Mouse (Mus musculus) forebrain, embryonic 16.5 days (tissue): Measurements from ENCODE around the gene Vgll4. TPM values are rescaled to one million over a fixed set of nuclear protein-coding genes. Genes with fewer than 3 reads are reported as not detected.

ENCODE experiments used
- ATAC-seq: fragments of 200-750 bp; cut with Nextera tagmentation; 2 replicates; pipeline ENCODE4 v1.8.0; 2017; ENCODE audit warnings: mild to moderate bottlenecking, moderate library complexity
- H3K27ac ChIP-seq: fragments of 300-500 bp; sonication (generic); 2 replicates; pipeline ENCODE4 v1.5.1; 2014; ENCODE audit warnings: low read length, control low read depth
- H3K27me3 ChIP-seq: fragments of 300-500 bp; sonication (generic); replicated peaks from 2 replicates; pipeline ENCODE4 v1.6.1; 2014; ENCODE audit warnings: low read length; ENCODE audit not compliant: control insufficient read depth, insufficient read depth
- H3K36me3 ChIP-seq: fragments of 300-500 bp; sonication (generic); 2 replicates; pipeline ENCODE4 v1.6.1; 2014; ENCODE audit not compliant: control insufficient read depth, insufficient read depth
- H3K4me1 ChIP-seq: fragments of 300-500 bp; sonication (generic); replicated peaks from 2 replicates; pipeline ENCODE4 v1.6.1; 2014; ENCODE audit warnings: low read length; ENCODE audit not compliant: control insufficient read depth, insufficient read depth
- H3K4me2 ChIP-seq: fragments of 300-500 bp; sonication (generic); 2 replicates; pipeline ENCODE4 v1.6.1; 2014; ENCODE audit warnings: mild to moderate bottlenecking, low read length, control low read depth
- H3K4me3 ChIP-seq: fragments of 300-500 bp; sonication (generic); replicated peaks from 2 replicates; pipeline ENCODE4 v1.5.1; 2014; ENCODE audit warnings: mild to moderate bottlenecking, low read length, control low read depth
- H3K9ac ChIP-seq: fragments of 300-500 bp; sonication (generic); replicated peaks from 2 replicates; pipeline ENCODE4 v1.6.1; 2014; ENCODE audit warnings: low read depth, low read length, control low read depth
- H3K9me3 ChIP-seq: fragments of 300-500 bp; sonication (generic); 2 replicates; pipeline ENCODE4 v1.6.1; 2016; ENCODE audit warnings: low read length; ENCODE audit not compliant: control insufficient read depth
- WGBS: fragments of 180-500 bp; shearing (Covaris S2); extraction: QIAGEN DNeasy Blood & Tissue Kit; methylation state at CpG from one replicate; pipeline ENCODE4 v1.1.7; 2014; 5-methylcytosine and 5-hydroxymethylcytosine counted together
- polyA plus RNA-seq: library from polyadenylated mRNA; unstranded; fragments of >200 nt; fragmentation: Nextera tagmentation; extraction: Ambion mirVana; gene quantifications from 2 replicates; pipeline ENCODE4 v1.2.1, GENCODE M21; 2015

The Vgll4 gene
- polyA plus RNA-seq, 1 experiment from 2014 or later: 74.3 TPM

DNA sequence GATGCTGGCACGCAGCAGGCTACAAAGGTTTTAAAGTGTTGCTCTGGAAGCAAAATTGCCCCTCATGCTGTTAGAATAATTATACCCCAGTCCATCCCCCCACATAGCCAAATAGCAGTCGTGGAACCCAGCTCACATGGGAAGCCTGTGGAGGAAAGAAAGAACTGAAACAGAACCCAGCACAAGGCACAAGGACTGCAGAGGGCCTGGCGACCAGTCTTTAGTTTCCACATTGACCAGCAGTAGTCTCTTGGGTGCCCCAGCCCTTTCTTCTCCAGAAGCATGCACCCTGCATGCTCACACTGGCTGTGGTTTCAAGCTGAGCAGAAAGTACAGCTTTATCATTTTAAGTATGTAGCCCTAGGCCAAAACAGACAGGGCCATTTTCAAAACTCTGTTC lies 127.7 kb downstream of the Vgll4 start:
- H3K4me3 ChIP-seq: no peak overlapping the region
- no peaks in the 10 kb centered on the region for H3K36me3 ChIP-seq
- no peaks in the 10 kb centered on the region for H3K27me3 ChIP-seq
- H3K9ac ChIP-seq: no peak overlapping the region
- ATAC-seq: no peak
- no peak overlapping the region for H3K4me2 ChIP-seq
- no peak overlapping the region for H3K27ac ChIP-seq
- H3K4me1 ChIP-seq: no peaks in the 10 kb centered on the region
- no peaks in the 10 kb centered on the region for H3K9me3 ChIP-seq
- WGBS: 66% methylated on average over 3 of the region's 3 CpGs

DNA sequence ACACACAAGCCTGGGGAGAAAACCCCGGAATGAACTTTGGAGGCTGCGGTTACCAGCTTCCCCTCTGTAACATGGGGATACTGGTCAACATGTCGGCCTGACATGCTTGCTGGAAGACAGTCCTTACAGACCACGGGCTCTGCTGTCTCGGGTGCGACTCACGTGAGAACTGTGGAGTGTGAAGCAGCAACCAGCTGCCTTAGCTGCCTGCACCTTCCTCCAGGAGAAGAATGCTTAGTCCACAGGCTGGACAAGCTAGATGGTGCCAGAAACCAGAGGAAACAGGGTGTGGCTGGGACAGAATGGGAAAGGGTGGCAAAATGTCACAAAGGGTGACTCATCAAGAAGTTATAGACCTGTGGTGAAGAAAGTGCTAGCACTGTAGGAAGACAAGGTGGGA lies 129.8 kb downstream of the Vgll4 start:
- Histone ChIP-seq H3K4me3 (no peak overlapping the region), H3K27ac (no peak overlapping the region), H3K4me2 (no peak overlapping the region), H3K9ac (no peak overlapping the region), H3K4me1 (no peaks in the 10 kb centered on the region), H3K36me3 (no peaks in the 10 kb centered on the region), H3K9me3 (no peaks in the 10 kb centered on the region), H3K27me3 (no peaks in the 10 kb centered on the region)
- no peak for ATAC-seq
- WGBS: 88% methylated on average over 7 of the region's 7 CpGs

DNA sequence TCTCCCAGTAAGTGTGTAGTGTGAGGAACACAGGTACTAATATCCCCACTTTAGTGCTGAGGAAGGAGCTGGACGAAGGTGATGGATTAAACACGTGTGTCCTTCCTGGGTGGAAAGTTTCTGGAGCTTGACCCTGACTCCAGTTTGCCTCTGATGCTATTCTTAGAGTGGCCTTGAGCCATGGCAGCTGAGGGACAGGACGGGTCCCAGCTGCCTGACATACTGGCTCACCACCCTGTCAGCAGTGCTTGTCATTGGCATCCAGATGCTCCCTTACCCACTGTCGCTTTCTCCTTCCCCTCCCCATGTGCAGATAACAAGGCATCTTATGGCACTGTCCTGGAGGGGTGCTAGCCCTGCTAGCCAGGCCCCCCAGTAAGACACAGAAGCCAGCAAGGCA lies 130.9 kb downstream of the Vgll4 start:
- Histone ChIP-seq H3K27me3 (no peaks in the 10 kb centered on the region), H3K36me3 (no peaks in the 10 kb centered on the region), H3K9me3 (no peaks in the 10 kb centered on the region), H3K9ac (no peak overlapping the region), H3K4me2 (no peak overlapping the region), H3K4me3 (no peak overlapping the region), H3K4me1 (no peaks in the 10 kb centered on the region), H3K27ac (no peak overlapping the region)
- ATAC-seq: no peak
- 91% methylated on average over 4 of the region's 4 CpGs for WGBS

DNA sequence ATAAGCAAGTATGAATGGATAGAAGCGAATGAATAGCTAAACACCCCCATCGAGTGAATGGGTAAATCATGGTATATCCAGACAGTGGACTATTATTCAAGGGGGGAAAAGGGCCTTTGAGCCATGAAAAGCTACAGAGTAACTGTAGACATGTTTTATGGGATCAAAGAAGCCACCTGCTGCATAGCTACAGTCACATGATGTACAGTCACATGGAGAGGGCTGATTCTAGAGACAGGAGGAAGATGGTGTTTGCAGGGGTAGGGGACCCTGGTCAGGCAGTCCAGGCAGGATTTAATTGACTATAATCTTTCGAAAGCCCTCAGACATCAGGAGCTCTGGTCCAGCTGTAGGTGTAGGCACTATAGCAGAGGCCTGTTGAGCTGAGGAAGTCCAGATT lies 133.4 kb downstream of the Vgll4 start:
- Histone ChIP-seq H3K9me3 (no peaks in the 10 kb centered on the region), H3K9ac (no peak overlapping the region), H3K27me3 (no peaks in the 10 kb centered on the region), H3K4me3 (no peak overlapping the region), H3K36me3 (no peaks in the 10 kb centered on the region), H3K27ac (no peak overlapping the region), H3K4me1 (no peaks in the 10 kb centered on the region), H3K4me2 (no peak overlapping the region)
- 55% methylated on average over 3 of the region's 3 CpGs for WGBS
- no peak for ATAC-seq

DNA sequence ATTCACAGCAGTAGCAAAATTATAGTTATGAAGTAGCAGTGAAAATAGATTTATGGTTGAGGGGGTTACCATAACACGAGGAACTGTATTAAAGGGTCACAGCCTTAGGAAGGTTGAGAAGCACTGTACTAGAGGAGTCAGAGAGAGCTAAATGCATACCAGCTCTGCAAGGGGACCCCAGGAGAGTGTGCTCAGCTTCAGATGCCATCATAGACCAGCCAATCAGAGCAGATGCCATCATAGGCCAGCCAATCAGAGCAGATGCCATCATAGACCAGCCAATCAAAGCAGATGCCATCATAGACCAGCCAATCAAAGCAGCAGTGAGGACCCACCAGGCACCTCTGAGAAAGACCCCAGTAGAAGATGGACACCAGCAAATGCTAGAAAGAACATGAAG lies 134.0 kb downstream of the Vgll4 start:
- WGBS: 95% methylated on average over 1 of the region's 1 CpGs
- Histone ChIP-seq H3K9me3 (no peaks in the 10 kb centered on the region), H3K4me2 (no peak overlapping the region), H3K9ac (no peak overlapping the region), H3K36me3 (no peaks in the 10 kb centered on the region), H3K4me1 (no peaks in the 10 kb centered on the region), H3K27me3 (no peaks in the 10 kb centered on the region), H3K27ac (no peak overlapping the region), H3K4me3 (no peak overlapping the region)
- no peak for ATAC-seq

DNA sequence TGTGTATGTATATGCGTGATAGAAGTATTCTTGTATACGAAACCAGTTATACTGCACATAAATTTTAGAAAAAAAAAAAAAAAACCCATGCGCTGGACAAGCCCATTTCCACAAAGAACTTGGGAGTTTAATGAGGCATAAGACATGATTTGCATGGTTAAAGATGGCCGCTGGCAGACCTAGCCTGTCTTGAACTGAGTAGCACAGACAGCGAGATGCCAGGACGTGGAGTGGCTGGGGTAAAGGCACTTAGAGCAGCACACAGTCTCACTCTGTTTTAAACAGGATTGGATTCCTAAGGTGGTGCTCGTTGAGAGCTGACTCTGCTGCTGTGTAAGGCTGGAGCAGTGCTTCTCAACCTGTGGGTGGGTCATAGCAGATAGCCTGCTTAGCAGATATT lies 134.4 kb downstream of the Vgll4 start:
- Histone ChIP-seq H3K4me1 (no peaks in the 10 kb centered on the region), H3K27ac (no peak overlapping the region), H3K27me3 (no peaks in the 10 kb centered on the region), H3K9ac (no peak overlapping the region), H3K4me3 (no peak overlapping the region), H3K9me3 (no peaks in the 10 kb centered on the region), H3K36me3 (no peaks in the 10 kb centered on the region), H3K4me2 (no peak overlapping the region)
- WGBS: 78% methylated on average over 7 of the region's 7 CpGs
- ATAC-seq: no peak

DNA sequence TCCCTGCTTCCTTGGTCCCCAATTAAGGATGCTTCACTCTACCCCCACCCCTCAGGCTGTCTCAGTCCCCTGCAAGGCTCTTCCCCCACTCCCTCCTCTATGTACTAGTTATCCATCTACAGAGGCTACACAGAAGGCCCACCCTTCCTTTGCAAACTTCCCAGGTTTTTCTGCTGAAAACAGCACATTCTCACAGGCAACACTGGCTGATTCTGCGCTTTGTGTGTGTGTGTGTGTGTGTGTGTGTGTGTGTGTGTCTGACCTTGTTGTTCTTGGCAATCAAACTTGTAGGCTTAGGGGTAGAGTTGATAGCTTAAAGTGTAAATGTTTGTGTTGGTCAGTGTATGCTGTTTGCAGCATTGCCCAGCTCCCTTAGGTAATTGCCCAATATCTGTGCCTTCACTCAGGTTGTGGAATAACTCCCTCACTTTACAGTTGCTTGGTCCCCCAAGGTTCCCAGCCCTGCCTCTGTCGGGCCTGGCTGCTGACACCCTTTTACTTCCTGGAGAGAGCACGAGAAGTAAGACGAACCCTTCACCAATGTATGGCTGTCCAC lies 135.9 kb downstream of the Vgll4 start:
- H3K27me3 ChIP-seq: no peaks in the 10 kb centered on the region
- H3K9ac ChIP-seq: no peak overlapping the region
- 78% methylated on average over 4 of the region's 4 CpGs for WGBS
- H3K9me3 ChIP-seq: no peaks in the 10 kb centered on the region
- H3K4me2 ChIP-seq: no peak overlapping the region
- no peaks in the 10 kb centered on the region for H3K4me1 ChIP-seq
- H3K27ac ChIP-seq: no peak overlapping the region
- H3K36me3 ChIP-seq: no peaks in the 10 kb centered on the region
- ATAC-seq: no peak
- H3K4me3 ChIP-seq: no peak overlapping the region

DNA sequence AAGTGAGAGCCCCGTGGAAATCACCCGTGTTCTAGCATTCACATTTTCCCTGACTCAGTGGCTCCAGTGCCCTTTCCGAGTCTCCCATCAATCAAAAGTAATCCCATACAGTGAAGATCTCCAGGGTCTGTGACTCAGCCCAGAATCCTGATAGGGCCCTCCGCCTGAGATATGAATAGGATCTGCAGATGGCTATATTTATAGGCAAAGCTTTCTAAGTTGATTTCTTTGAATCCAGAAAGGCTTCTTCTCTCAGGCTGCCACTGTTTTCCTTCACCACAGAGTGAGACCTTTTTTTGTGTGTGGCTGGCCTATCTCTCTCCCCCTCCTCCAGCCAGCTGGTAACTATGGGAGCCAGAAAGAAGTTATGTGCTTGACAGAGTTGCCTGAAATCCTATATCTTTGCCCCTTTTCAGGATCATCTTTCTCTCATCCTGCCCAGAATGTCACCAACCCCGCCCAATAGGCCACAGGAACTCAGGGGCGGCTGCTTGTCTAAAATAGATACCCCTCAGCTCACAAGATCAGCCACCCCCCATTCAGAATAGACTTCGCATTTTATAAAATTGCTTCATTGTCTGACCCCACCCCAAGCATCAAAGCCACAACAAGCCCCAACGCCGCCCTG lies 136.6 kb downstream of the Vgll4 start:
- ATAC-seq: no peak
- H3K27ac ChIP-seq: no peak overlapping the region
- H3K4me2 ChIP-seq: no peak overlapping the region
- no peaks in the 10 kb centered on the region for H3K36me3 ChIP-seq
- no peaks in the 10 kb centered on the region for H3K9me3 ChIP-seq
- H3K4me1 ChIP-seq: no peaks in the 10 kb centered on the region
- no peaks in the 10 kb centered on the region for H3K27me3 ChIP-seq
- WGBS: 86% methylated on average over 9 of the region's 9 CpGs
- no peak overlapping the region for H3K4me3 ChIP-seq
- no peak overlapping the region for H3K9ac ChIP-seq

DNA sequence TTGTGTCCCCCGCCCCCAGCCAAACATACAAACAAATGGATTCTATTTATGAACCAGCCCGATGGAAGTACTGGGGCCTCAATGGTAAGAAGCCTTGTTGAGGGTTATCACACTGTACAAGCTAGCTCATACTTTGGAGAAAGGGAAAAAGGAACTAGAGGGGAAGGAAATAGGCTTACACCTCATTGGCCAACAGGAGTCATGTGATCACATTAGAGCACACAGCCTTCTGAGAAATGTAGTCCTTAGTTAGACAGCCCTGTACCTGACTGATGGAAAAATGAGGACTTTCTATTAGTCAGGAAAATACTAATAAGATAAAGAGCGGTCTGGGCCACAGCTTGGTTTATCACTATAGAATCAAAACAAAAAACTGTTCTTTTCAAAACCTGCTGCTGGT lies 138.0 kb downstream of the Vgll4 start:
- Histone ChIP-seq H3K9me3 (no peaks in the 10 kb centered on the region), H3K27ac (no peak overlapping the region), H3K9ac (no peak overlapping the region), H3K4me3 (no peak overlapping the region), H3K36me3 (no peaks in the 10 kb centered on the region), H3K4me2 (no peak overlapping the region), H3K4me1 (no peaks in the 10 kb centered on the region), H3K27me3 (no peaks in the 10 kb centered on the region)
- WGBS: 97% methylated on average over 3 of the region's 3 CpGs
- ATAC-seq: no peak
